Mouse (Mus musculus): ENCODE measurements around the gene Slc35g2. TPM values are rescaled to one million over a fixed set of nuclear protein-coding genes. Genes with fewer than 3 reads are reported as not detected.

Gene Slc35g2
- total RNA-seq (2021) = 10 to 100 TPM; 17.2 to 18.6 TPM
- long read RNA-seq, experiment 1, transcript Slc35g2-201 (2 exons, 1,590 nt) = major isoform, 10 of 10 reads
- long read RNA-seq, experiment 1, partial matches to known transcripts = 0 of 10 reads
- long read RNA-seq, experiment 1, other reads (novel, unspliced or antisense) = 0 of 10 reads
- long read RNA-seq, experiment 2, transcript Slc35g2-201 (2 exons, 1,590 nt) = major isoform, 8 of 8 reads
- long read RNA-seq, experiment 2, partial matches to known transcripts = 0 of 8 reads
- long read RNA-seq, experiment 2, other reads (novel, unspliced or antisense) = 0 of 8 reads

- peak within 1 kb of the TSS; percentile 86 for H3K27ac ChIP-seq
- peak; percentile 45 for TF ChIP-seq CTCF (conservative IDR thresholded peaks at IDR 0.05)
Measured at GRCm38 (mm10) chr9:100570626-100571233, at the start of gene Slc35g2. TSS of gene Slc35g2 (minus strand) at chr9:100571090.

GRCm38 (mm10) chr9:100616947-100617346 lies 46.1 kb upstream of the Slc35g2 start:
- DNase-seq (ENCODE audit: low spot score in 2 of 2) = peak in 1 of 2 experiments; percentile 25
- Histone ChIP-seq H3K4me3 (peak overlapping the region; percentile 28; the same call in 1 of the 2 replicates), H3K27ac (no peak overlapping the region)
- no peak for TF ChIP-seq CTCF (conservative IDR thresholded peaks at IDR 0.05)

More at GRCm38 (mm10) chr9:100570626-100571233, at the start of gene Slc35g2:
- peak in 1 of 2 experiments; percentile 34 for DNase-seq (ENCODE audit: low spot score in 2 of 2)
- peak within 1 kb of the TSS; percentile 91 for H3K4me3 ChIP-seq

GRCm38 (mm10) chr9:100613501-100614071 lies 42.7 kb upstream of the Slc35g2 start:
- Histone ChIP-seq H3K27ac (no peak overlapping the region), H3K4me3 (no peak overlapping the region)
- TF ChIP-seq CTCF (conservative IDR thresholded peaks at IDR 0.05) = no peak
- DNase-seq (ENCODE audit: low spot score in 2 of 2) = no peak

GRCm38 (mm10) chr9:100605985-100606554 lies 35.2 kb upstream of the Slc35g2 start:
- Histone ChIP-seq H3K27ac (no peak overlapping the region), H3K4me3 (no peak overlapping the region)
- DNase-seq (ENCODE audit: low spot score in 2 of 2) = peak; percentile 18 to 25
- peak; percentile 31 for TF ChIP-seq CTCF (conservative IDR thresholded peaks at IDR 0.05)

- no peak for TF ChIP-seq CTCF (conservative IDR thresholded peaks at IDR 0.05)
- no peak overlapping the region for H3K27ac ChIP-seq
- DNase-seq (ENCODE audit: low spot score in 2 of 2) = no peak
Measured at GRCm38 (mm10) chr9:100605522-100605921, 34.6 kb upstream of the Slc35g2 start.

GRCm38 (mm10) chr9:100603156-100603555 lies 32.3 kb upstream of the Slc35g2 start:
- H3K27ac ChIP-seq = no peak overlapping the region
- TF ChIP-seq CTCF (conservative IDR thresholded peaks at IDR 0.05) = no peak
- DNase-seq (ENCODE audit: low spot score in 2 of 2) = no peak
- H3K4me3 ChIP-seq = no peak overlapping the region

More at GRCm38 (mm10) chr9:100605522-100605921, 34.6 kb upstream of the Slc35g2 start:
- no peak overlapping the region for H3K4me3 ChIP-seq

GRCm38 (mm10) chr9:100602130-100602529 lies 31.2 kb upstream of the Slc35g2 start:
- DNase-seq (ENCODE audit: low spot score in 2 of 2) = no peak
- no peak for TF ChIP-seq CTCF (conservative IDR thresholded peaks at IDR 0.05)
- no peak overlapping the region for H3K27ac ChIP-seq
- no peak overlapping the region for H3K4me3 ChIP-seq

GRCm38 (mm10) chr9:100599761-100600328 lies 29.0 kb upstream of the Slc35g2 start:
- no peak overlapping the region for H3K4me3 ChIP-seq
- H3K27ac ChIP-seq = no peak overlapping the region
- DNase-seq (ENCODE audit: low spot score in 2 of 2) = peak in 1 of 2 experiments; percentile 10

GRCm38 (mm10) chr9:100597546-100597945 lies 26.7 kb upstream of the Slc35g2 start, which contains the start of gene Stag1:
TSS of gene Stag1 (plus strand) at chr9:100597798.
- no peak for TF ChIP-seq CTCF (conservative IDR thresholded peaks at IDR 0.05)
- H3K27ac ChIP-seq = no peak within 1 kb of the TSS
- H3K4me3 ChIP-seq = no peak within 1 kb of the TSS
- no peak for DNase-seq (ENCODE audit: low spot score in 2 of 2)

More at GRCm38 (mm10) chr9:100599761-100600328, 29.0 kb upstream of the Slc35g2 start:
- TF ChIP-seq CTCF (conservative IDR thresholded peaks at IDR 0.05) = no peak

- H3K27ac ChIP-seq = no peak overlapping the region
- no peak overlapping the region for H3K4me3 ChIP-seq
- no peak for DNase-seq (ENCODE audit: low spot score in 2 of 2)
- no peak for TF ChIP-seq CTCF (conservative IDR thresholded peaks at IDR 0.05)
Measured at GRCm38 (mm10) chr9:100596317-100596716, 25.4 kb upstream of the Slc35g2 start.

GRCm38 (mm10) chr9:100590462-100590861 lies 19.6 kb upstream of the Slc35g2 start:
- TF ChIP-seq CTCF (conservative IDR thresholded peaks at IDR 0.05) = no peak
- H3K27ac ChIP-seq = no peak overlapping the region

GRCm38 (mm10) chr9:100584031-100584430 lies 13.1 kb upstream of the Slc35g2 start:
- H3K27ac ChIP-seq = no peak overlapping the region
- no peak for DNase-seq (ENCODE audit: low spot score in 2 of 2)
- H3K4me3 ChIP-seq = no peak overlapping the region
- TF ChIP-seq CTCF (conservative IDR thresholded peaks at IDR 0.05) = no peak

More at GRCm38 (mm10) chr9:100590462-100590861, 19.6 kb upstream of the Slc35g2 start:
- no peak for DNase-seq (ENCODE audit: low spot score in 2 of 2)
- no peak overlapping the region for H3K4me3 ChIP-seq
